Mouse (Mus musculus) kidney, adult 9 months (tissue): ENCODE measurements around the gene Rtn1.

Experiments
- DNase-seq: peaks from one replicate; pipeline ENCODE4 v3.0.0; 2022

Gene Rtn1

DNA sequence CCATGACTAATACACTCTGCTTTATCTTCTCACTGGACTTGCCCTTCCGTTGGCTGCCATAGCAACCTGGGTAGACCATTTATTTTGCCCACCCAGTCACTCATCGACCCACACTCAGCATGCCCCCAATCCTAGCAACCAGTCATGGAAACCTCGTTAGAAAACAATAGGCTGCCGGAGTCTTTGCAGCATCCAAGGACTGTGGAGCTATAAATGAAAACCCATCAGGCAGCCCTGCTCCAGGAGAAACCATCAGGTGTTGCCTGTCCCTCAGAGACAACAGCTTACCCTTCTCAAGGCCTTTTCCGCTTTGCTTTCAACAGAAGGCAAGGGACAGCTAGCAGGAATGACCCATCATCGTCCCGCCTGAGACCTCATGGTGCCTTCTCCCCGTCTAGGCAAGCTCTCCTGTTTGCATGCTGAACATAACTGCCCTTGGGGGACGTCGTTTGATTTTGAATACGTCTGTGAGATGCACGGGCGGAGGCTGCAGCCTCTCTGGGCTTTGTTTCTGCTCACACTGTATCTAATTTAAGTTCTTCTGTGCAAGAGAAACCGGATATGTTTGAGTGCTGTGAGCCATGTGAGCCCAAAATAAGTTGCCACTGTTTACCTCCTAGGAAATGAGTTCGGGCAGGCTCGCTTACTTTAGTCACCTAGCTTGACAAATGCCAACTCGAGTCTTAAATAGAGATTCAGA, 34.8 kb downstream of the Rtn1 start:
- no peak for DNase-seq

DNA sequence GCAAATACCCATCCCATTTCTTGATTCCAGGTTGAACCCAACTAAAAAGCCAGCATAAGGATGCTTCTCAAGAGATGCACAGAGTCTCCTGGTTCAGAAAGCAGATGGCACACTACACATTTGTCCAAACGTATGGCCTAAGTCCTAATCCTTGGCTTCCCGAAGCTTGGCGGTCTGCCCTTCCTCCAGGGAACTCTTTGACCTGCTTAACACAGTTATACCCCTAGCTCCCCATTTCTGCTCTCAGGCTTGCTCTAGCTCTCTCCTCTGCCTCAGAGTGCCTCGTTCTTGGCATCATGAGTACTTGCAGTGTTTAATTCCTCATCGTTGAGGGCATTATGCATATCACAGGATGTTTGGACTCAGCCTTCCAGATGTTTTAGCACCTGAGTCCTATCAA, 38.8 kb downstream of the Rtn1 start:
- DNase-seq: no peak

DNA sequence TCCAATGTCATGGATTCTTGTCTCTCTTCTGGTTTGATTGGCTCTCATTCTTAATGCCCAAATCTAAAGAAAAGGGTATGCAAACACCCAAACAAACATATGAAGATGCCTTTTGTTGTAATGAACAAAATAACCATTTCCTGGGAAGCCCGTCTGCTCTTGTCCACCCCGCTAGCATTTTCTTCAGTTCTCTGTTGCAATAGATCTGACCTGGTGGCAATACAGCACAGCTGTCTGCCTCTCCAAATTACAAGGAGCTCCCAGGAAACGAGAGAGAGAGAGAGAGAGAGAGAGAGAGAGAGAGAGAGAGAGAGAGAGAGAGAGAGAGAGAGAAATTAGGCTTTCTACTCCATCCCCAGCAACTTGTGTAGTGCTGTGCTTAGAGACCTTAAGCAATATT, 42.1 kb downstream of the Rtn1 start:
- no peak for DNase-seq

DNA sequence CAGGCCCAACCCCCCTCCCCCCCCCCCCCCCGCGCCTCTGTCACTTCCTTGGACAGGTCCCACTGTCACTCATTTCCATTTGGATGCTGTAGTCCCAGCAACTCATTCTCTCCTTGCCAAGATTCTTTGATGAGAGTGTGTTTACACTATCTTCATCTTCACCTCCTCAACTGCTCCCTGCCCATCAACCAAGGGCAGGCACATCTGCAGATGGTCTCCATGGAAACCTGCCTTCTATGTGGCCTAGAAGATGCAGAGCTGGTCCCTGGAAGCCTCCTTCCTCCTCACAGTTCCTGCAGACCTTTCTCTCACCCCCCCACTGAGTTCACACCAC, 42.8 kb downstream of the Rtn1 start:
- no peak for DNase-seq

DNA sequence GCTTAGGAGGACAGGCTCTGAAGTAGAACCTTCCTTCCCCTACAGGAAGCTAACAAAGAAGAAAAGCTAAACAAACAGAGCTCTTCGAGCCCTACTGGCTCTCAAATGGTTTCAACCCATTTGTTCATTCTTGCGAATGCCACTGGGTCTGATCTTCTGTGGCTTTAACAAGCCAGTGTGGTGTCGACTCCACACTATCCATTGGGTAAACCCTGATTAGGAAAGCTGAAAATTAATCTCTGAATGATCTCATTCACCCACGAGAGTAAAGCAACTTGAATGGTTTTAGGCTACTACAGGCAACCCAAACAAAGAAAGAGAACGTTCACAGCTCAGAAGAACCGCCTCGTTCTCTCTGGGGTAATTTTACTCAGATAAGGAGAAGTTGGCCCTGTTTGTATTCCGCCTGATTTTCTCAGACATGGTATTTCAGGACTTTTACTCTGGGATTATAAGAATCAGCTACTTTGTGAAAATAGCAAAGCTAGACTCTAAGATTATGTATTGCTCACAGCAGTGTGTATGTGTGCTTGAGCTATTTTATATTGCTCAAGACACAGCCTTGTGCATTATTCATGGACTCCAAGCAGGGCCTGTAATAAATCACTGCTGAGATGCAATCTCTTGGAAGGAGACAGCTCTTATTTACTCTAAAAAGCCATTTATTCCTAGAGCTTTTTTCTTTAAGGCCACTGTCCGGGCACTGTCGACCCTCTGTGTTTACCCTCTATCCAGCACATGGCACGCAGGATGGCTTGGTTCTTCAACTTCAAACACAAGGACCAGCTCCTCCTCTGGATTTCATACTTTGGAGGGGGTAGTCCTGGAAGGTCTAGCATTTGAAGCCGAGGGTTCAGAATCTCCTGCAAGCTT, 43.4 kb downstream of the Rtn1 start:
- no peak for DNase-seq

DNA sequence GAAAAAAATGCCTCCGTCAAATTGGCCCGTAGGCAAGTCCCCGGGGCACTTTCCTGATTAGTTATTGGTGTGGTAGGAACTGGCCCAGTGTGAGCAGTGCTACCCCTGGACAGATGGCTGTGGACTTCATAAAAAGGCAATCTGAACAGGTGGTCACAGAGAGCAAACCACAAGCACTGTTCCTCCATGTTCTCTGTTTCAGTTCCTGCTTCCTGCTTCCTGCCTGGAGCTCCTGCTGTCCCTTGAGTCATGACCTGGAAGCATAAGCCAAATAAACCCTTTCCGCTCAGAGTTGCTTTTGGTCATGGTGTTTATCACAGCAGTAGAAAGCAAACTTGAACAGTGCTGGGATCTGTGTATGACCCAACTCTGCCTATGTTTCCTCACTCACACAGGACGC, 44.3 kb downstream of the Rtn1 start:
- no peak for DNase-seq

DNA sequence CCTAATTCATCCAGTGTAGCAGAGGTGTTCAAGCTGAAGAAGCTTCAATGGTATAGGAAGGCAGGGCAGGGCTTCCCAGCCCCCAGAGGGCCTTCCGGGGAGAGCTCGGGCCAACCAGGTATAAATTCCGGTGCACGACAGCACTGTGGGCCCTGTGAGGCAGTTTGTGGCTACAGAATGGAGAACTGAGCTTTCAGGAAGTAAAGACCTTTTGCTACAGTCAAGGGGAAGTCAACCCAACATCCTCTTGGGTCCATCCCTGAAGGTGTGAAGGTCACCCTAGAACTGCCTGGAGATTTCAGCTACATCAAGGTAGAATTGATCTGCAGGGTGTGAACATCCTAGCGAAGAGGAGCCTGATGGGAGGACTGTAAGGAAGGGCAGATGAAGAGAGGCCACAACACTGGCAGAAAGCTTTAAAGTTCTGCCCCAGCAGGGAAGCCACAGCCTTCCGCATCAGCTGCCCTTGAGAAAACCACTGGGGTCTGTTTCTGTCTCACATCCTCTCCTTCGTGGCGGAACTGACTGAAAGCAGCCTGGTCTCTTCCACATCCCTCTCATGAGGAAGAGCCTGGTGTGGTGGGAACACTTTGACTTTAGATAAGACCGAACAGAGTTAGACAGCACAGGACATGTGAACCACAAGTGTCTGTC, 47.0 kb downstream of the Rtn1 start:
- peak; percentile 3 for DNase-seq

DNA sequence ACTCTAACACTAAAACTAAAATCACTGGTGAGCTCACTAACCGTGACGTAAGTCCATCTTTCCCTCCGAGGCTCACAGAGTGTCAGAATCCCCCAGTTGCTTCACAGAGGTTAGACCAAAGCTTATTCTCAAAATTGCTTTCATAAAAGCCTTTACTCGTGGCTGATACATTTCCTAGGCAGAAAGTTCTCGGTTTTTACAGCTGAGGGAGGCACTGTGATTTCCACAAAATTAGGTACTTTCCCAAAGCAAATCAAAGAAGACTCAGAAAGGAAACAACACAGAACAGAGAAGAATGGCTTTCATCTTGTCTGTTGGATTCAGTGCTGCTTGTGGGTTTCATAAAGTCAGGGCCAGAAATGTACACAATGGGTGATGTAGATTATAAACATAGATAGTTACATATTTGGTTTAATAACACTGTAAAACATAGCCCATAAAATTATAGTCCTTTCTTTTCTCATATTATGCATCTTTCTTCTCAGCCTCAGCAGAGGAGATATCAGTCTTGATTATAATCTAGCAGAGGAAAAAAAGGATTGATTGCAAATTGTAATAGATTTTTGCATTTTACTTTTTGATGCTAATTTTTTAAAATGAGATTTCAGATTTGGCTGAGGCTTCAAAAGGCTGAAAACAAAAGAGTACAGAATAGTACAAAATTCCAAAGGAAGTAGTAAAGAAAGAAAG, 47.8 kb downstream of the Rtn1 start:
- no peak for DNase-seq

DNA sequence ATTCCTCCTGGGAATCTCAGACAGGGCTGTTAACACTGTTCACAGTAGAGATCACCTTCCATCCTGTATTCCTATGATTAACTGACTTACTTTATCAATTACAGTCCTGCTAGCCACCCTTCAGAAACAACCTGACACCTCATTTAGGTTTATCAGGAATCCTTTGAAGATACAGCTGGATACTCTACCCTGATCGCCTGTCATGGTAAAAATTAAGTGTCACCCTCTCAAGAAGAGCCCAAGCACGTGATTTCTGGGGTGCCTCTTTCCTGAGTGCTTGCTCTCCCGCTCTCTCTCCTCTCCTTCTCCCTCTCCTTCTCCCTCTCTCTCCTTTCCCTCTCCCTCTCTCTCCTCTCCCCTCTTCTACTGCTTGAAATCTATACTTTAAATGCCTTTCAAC, 49.0 kb downstream of the Rtn1 start:
- no peak for DNase-seq

DNA sequence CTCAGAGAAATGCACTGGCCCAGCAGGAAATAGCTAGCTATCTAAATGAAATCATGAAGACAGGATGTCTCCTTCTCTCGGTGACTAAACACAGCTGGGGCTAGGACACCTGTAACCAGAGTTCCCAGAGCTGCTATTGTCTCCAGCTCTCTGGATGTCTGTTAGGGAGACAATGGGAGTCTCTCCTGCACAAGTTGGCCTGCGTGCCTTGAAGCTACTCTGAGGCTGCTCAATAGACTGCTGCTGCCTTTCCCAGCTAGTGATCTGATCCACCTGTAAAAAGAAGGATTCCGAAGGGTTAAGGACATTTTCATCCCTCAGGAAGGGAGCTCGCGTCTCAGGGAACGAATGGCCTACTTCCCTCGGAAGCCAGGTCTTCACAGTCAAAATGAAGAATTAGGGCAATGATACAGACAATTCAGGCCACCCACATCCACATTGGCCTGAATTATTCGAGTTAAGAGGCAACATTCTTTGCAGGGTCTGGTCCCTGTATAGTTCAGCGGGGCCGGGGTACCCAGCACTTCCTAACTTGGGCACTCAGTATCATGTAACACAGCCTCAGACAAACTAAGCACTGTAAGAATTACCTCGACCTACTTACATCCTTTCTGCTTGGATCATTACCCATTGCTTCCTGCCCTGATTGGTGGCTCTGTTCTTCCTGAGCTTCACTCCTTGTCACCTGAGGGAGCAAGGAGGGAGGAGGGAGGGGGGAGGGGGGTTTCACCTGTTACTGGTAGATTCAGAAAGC, 51.0 kb downstream of the Rtn1 start:
- no peak for DNase-seq

DNA sequence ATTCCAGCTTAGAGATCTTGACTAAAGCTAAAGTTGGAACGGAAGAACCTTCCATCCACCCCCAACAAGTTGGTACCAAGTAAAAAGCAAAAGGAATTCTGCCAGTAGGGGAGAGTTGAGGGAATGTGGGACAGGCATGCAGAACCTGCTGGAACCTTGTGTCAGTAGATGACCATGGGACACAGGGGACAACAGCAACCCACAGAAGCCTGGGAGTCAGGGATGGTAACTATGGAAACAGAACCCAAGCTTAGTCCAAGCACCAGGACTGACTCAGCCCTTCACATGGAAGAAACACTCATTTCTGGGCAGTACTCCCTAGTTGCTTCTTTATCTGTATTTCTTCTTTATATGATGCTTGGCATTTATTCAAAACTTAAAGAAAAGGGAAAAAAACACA, 54.6 kb downstream of the Rtn1 start:
- no peak for DNase-seq

DNA sequence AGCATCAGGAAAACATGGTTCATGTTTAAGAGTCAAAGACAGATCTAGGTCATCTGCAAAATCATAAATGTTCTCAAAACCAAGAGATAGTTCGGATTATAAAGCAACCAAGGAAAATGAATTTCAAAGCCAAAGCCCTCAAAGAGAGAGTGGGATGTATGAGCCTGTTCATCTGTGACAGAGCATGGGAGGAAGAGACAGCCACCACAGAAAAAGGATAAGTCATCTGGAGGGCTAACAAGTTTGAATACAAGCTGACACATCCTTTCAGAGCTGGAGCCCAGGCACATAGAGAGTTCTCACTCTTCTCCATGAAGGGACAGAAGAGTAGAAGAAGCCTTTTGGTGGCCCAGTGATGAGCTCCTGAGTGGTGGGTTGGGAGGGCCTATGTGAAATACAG, 55.3 kb downstream of the Rtn1 start:
- DNase-seq: no peak

DNA sequence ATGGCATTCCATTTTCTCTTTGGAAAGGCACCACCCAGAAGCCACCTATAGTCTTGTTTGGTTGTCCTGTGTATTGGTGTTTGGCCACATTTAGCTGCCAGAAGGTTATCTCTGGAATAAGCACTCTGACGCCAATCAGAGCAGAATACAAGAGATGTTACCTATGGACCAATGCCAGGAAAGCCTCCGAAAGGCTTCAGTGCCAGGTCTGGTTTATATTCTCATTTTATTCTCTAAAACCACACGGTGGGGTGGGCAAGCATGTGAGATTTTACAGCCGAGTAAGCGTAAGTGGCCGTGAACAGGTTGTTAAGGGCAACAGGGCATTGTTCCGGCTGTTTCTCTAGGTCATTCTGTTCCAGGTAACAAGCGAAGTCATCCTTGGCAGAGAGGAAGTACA, 60.3 kb downstream of the Rtn1 start:
- DNase-seq: no peak

DNA sequence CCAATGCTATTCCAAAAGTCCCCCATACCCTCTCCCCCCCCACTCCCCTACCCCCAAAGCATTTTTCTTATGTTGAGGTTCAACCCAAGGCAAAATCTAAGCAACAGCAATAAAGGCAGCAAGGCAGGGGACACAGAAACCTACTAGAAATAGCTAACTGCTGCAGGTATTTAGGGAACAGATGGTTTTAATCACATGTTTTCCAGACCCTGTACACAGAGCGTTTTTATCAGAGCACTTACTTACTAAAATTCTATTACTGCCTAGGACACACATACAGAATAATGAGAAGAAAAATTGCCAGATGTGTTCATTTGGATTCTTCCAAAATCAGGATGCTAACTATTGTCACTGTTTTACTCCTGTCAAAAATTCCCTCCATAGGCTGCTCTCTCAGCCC, 61.7 kb downstream of the Rtn1 start:
- no peak for DNase-seq

DNA sequence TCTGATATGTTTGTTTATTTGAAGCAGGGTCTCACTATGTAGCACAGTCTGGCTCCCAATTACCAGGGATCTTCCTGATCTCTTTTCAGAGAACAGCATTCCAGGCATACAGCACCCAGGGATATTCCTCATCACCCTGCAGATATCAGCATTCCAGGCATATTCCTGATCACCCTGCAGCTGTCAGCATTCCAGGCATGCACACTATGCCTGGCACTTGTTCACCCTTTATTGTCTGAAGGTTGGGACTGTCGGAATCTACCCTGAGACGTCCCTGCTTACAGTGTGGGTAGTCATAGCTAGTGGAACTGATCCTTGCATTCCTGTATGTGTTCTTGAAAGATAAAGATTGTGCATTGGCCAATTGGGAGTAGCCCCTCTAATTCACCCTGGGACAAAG, 65.2 kb downstream of the Rtn1 start:
- no peak for DNase-seq

DNA sequence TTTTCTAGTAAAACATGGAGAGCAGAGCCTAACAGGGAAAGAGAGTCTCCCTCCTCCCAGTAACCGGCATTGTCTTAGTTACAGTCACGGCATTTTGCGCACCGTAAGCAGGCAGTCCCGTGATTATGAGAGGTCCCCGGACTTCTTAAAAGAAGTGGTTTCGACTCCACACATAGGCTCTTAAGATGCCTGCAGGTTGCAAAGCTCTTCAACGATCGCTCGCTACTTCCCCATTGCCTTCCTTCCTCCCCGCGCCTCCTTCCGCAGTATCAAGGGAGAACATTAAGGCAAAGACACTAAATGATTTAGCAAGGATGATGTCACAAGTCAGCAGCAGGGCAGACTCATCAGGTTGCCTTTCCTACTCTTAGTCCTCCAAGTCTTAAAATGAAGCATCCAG, 72.8 kb downstream of the Rtn1 start:
- DNase-seq: no peak

DNA sequence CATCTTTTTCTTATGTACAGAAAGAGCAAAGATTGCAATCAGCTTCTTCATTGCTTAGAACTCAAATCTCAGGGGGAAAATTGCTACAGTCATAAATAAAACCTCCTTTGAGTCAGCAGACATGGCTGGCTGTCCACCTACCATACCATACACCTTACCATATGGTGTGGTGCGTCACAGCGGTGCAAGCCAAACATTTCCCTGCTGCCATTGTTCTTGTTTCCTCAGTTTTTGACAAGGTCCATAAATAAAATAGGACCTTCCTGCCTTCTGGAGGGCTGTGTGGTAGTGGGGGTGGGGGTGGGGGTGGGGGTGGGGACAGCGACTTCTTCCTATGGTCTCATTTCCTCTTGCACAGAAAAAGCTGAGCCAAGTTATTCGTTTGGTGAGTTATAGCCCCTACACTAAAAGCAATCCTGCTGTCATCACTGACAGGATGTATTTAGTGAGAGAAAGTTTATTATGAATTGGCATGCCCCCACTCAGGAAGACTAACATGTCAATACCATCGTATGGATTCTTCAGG, 76.3 kb downstream of the Rtn1 start:
- no peak for DNase-seq

DNA sequence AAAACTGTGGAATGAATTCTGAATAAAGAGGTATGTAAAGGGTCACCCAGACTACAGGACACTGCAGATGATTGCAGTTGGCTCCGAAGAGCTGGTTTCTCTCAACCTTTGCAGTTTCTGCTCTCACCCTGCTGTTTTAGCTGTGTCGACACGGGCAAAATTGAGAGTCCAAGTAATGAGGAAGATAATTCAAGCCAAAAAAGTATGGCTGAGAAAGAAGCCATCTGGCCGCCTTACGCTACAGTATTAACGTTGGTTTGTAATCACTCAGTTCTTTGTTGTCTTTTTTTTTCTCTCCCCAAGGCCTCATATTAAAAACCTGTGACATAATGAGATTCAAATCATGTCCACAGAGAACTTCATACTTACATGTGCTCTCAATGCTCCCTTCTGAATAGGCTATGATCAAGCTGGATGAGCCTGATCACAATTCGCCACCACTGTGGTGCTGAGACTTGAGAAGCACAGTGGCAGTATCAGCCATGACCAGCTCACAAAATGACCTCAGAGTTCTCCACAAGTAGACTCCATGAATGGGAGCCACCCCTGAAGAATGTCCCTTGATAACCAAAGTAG, 76.9 kb downstream of the Rtn1 start:
- no peak for DNase-seq

DNA sequence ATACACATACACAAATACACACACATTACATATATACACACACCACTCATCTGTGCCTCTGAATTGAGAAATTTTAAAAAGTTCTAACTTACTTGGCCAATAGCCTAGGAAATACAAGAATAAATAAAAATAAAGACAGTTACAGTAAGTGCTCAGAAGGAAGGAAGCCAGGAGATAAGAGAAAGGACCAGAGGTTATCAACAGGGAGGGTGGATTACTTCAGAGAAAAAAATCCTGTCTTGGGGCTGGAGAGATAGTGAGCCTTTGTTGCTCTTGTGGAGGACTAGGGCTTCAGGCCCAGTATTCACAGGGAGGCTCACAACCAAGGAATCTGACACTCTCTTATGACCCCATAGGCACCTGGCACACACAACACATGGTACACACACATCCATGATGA, 82.8 kb downstream of the Rtn1 start:
- no peak for DNase-seq

DNA sequence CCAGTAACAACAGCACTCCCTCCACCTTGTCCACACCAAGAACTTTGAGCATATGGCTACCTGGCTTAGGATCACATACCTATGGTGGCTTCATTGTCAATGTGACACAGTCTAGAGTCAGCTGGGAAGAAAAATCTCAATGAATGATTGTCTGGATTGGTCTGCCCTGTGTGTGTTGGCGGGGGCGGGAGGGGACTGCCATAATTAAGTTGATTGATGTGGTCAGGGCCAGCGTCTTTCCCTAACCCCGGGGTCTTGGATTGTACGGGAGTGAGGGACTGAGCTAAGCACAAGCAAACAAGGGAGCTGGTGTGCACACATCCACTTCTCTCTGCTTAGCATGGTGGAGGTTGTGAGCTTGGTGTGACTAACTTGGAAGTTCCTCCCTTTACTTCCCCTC, 83.8 kb downstream of the Rtn1 start:
- no peak for DNase-seq

DNA sequence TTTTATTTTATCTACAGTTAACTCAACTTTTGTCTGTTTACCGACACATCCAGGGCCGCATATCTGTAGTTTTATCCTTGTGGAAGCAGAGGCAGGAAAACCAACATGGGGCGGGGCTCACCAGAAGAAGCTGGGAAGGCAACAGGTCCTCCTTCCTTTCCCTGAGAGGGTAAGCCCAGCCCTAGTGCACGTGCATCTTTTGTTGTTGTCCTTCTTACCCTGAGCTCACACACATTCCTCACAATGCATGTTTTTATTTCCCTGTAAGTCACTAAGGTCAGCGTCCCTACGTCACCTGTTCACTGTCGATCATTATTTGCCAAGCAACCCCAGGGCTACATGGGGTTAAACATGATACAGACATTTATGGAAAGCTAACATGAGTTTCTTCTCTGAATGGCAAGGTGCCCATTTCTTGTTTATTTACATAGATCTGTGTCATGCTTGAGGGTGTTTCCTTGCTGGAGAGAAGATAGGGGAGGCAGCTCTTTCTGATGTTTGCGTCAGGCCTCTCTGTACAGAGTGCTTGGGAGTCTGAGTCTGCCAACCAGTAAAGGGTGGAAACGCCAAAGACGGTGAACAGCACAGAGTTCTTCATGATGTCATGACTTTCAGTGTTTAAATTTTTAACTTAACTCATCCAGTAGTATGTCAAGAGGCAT, 84.5 kb downstream of the Rtn1 start:
- DNase-seq: no peak

DNA sequence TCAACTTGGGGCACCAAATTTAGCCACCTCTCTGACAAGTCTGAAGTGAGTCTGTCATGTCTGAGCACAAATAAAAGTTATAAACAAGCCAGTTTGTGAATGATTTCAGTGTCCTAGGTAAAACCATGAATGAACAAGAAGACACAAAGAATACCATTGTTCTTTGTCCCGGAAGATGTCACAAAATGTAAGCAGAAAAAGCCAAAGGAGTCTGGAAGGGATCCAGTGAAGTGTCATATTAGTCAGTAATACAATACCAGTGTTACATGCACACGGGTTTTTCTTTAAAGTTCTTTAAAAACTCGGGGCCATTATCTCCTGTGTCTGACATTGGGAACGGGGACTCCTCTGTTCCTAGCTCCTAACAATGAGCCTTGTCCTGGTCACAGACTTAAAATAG, 85.1 kb downstream of the Rtn1 start:
- no peak for DNase-seq
